Mouse (Mus musculus) liver, embryonic 14.5 days (tissue): ENCODE measurements around the gene Vmp1. TPM values are rescaled to one million over a fixed set of nuclear protein-coding genes. Genes with fewer than 3 reads are reported as not detected.

Source experiments
- ATAC-seq: fragments of 200-750 bp; cut with Nextera tagmentation; 2 replicates; pipeline ENCODE4 v1.8.0; 2017; ENCODE audit warnings: moderate number of reproducible peaks, mild to moderate bottlenecking, moderate library complexity; ENCODE audit not compliant: insufficient read depth
- DNase-seq, 3 experiments: peaks; one replicate each; pipeline ENCODE4 v3.0.0-alpha.2; 2012 to 2013; ENCODE audit warnings: low read depth in 3 of 3, low spot score in 3 of 3
- H3K27ac ChIP-seq: fragments of 300-500 bp; sonication (generic); 2 replicates; pipeline ENCODE4 v1.5.1; 2014; ENCODE audit warnings: moderate library complexity, mild to moderate bottlenecking, control low read depth, inconsistent platforms
- H3K27me3 ChIP-seq: fragments of 300-500 bp; sonication (generic); 2 replicates; pipeline ENCODE4 v1.6.1; 2014; ENCODE audit warnings: mild to moderate bottlenecking, low read length, moderate library complexity; ENCODE audit not compliant: control insufficient read depth, insufficient read depth
- H3K36me3 ChIP-seq: fragments of 300-500 bp; sonication (generic); replicated peaks from 2 replicates; pipeline ENCODE4 v1.6.1; 2014; ENCODE audit warnings: low read depth; ENCODE audit not compliant: control insufficient read depth, insufficient read depth
- H3K4me1 ChIP-seq, 2 experiments: fragments of 200-500 bp in 1 of 2; fragments of 300-500 bp in 1 of 2; sonication (generic) in 1 of 2; replicated peaks; 2 replicates each; pipeline ENCODE4 v1.6.1; 2012 to 2014; ENCODE audit warnings: antibody characterized with exemption in 1 of 2, inconsistent platforms in 1 of 2, low read length in 1 of 2; ENCODE audit not compliant: control insufficient read depth in 2 of 2, insufficient read depth in 2 of 2
- H3K4me2 ChIP-seq: fragments of 300-500 bp; sonication (generic); 2 replicates; pipeline ENCODE4 v1.6.1; 2014; ENCODE audit warnings: low read depth, mild to moderate bottlenecking, control low read depth, moderate library complexity
- H3K4me3 ChIP-seq, 2 experiments: fragments of 200-500 bp in 1 of 2; fragments of 300-500 bp in 1 of 2; sonication (generic) in 1 of 2; 2 replicates each; pipeline ENCODE4 v1.5.1; 2012 to 2014; ENCODE audit warnings: low read depth in 2 of 2, low read length in 2 of 2, mild to moderate bottlenecking in 2 of 2, control low read depth in 1 of 2, inconsistent platforms in 1 of 2, moderate library complexity in 1 of 2; ENCODE audit not compliant: insufficient read depth in 1 of 2
- H3K9ac ChIP-seq: fragments of 300-500 bp; sonication (generic); replicated peaks from 2 replicates; pipeline ENCODE4 v1.6.1; 2014; ENCODE audit warnings: mild to moderate bottlenecking, control low read depth, moderate library complexity
- H3K9me3 ChIP-seq: fragments of 300-500 bp; sonication (generic); 2 replicates; pipeline ENCODE4 v1.6.1; 2016; ENCODE audit warnings: low read length, mixed read lengths; ENCODE audit not compliant: control insufficient read depth
- CTCF ChIP-seq: IDR thresholded peaks from 2 replicates; pipeline ENCODE4 v1.5.1; 2016; ENCODE audit warnings: antibody characterized with exemption, low read depth, control low read depth
- EP300 ChIP-seq: IDR thresholded peaks from 2 replicates; pipeline ENCODE4 v1.6.1; 2016; ENCODE audit warnings: antibody characterized with exemption, low read depth
- WGBS: fragments of 180-500 bp; shearing (Covaris S2); extraction: QIAGEN DNeasy Blood & Tissue Kit; methylation state at CpG from one replicate; pipeline ENCODE4 v1.1.7; 2014; ENCODE audit not compliant: insufficient replicate concordance; 5-methylcytosine and 5-hydroxymethylcytosine counted together
- polyA plus RNA-seq, 2 experiments: library from polyadenylated mRNA; depleted of rRNA in 1 of 2; stranded (reverse) in 1 of 2; unstranded in 1 of 2; fragments of >200 nt; fragmentation: Nextera tagmentation in 1 of 2; extraction: Ambion mirVana in 1 of 2; gene quantifications; 2 replicates each; pipeline versions ENCODE4 v1.2.1 to v1.2.3; 2012 to 2014

The Vmp1 gene
- polyA plus RNA-seq, 2 experiments, result 33.1 to 94.2 TPM

DNA sequence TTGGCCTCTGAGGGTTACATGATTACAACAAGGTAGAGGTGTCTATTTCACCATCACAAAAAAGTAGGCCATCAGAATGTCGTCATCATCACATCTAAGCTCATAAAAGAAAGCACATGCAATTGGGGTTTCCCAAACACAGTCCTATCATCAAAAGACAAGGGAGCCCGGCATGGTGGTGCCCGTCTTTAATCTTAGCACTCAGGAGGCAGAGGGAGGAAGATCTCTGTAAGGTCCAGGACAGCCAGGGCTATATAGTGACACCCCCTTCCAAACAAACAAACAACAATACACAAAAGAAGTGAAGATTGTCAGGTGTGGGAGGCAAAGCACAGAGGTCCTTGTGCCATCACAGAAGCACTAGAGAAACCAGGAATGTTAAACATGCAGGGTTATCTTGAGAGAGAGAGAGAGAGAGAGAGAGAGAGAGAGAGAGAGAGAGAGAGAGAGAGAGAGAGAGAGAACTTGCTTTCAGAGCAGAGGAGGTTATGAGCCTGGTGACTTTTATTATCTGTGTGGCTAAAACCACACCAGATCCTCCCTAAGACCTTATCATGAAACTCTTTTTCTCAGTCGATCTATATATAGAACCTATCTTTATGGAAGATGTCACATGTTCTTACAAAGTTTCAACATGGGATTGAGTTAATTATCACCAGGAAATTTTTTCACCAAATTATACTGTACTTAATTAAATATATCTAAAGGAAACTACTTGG is 26.6 kb downstream of the Vmp1 start:
- peak; percentile 72 for ATAC-seq
- Histone ChIP-seq H3K9me3 (no peaks in the 10 kb centered on the region), H3K4me2 (peak overlapping the region; percentile 49), H3K27ac (peak overlapping the region; percentile 79), H3K9ac (peak overlapping the region; percentile 39), H3K36me3 (peaks cover 27% of the 10 kb centered on the region), H3K4me3 (no peak overlapping the region), H3K4me1 (peaks cover 20 to 24% of the 10 kb centered on the region in 2 experiments), H3K27me3 (no peaks in the 10 kb centered on the region)
- peak in 1 of 3 experiments; percentile 39 for DNase-seq
- TF ChIP-seq CTCF (no peak), EP300 (peak; percentile 41)
- WGBS, result 31% methylated on average over 4 of the region's 4 CpGs

DNA sequence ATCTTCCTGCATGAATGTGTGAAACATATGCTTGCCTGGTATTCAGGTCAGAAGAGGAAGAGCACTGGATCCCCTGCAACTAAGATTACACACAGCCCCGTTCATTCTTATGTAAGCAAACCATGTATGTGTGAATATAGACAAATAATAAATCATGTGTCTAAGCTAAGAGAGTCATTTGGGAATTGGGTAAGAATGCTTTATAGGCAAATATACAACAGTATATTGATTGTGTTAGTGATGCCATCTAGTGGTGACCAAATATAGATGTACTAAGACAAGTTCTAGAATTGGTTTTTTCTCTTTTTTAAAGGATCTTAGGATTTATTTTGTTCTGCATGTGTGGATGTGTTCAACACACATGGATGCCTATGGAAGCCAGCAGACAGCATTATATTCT is 28.0 kb downstream of the Vmp1 start:
- H3K36me3 ChIP-seq, result peaks cover 14% of the 10 kb centered on the region
- no peaks in the 10 kb centered on the region for H3K27me3 ChIP-seq
- no peaks in the 10 kb centered on the region for H3K9me3 ChIP-seq
- no peak overlapping the region for H3K9ac ChIP-seq
- H3K4me3 ChIP-seq, result no peak overlapping the region
- H3K4me1 ChIP-seq, result peaks cover 20 to 22% of the 10 kb centered on the region in 2 experiments
- no peak for DNase-seq
- H3K27ac ChIP-seq, result no peak overlapping the region
- ATAC-seq, result no peak
- TF ChIP-seq EP300, result no peak
- TF ChIP-seq CTCF, result peak; percentile 59; the same call in 1 of the 2 replicates
- no peak overlapping the region for H3K4me2 ChIP-seq
- 37% methylated on average over 1 of the region's 1 CpGs for WGBS

DNA sequence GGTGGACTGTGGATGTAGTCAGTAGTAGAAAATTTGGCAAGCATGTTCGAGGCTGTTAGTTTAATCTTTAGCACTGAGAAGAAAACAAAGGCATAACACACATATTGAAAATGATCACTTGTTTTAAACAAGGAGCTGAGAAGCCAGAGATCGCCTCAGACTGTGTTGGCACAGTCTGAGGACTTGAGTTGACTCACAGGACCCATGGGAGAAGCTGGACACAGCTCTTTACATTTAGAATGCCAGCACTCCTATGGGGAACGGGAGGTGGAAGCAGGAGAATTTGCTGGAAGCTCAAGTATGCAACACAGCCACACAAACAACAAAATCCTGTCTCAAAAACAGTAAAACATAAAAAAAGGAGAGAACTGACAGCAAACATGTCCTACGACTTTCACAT is 29.5 kb downstream of the Vmp1 start:
- H3K4me2 ChIP-seq, result no peak overlapping the region
- no peak for DNase-seq
- no peaks in the 10 kb centered on the region for H3K27me3 ChIP-seq
- ATAC-seq, result no peak
- H3K36me3 ChIP-seq, result peaks cover 11% of the 10 kb centered on the region
- TF ChIP-seq EP300, result no peak
- no peak for TF ChIP-seq CTCF
- no peak overlapping the region for H3K4me3 ChIP-seq
- WGBS, result 78% methylated on average over 4 of the region's 4 CpGs
- no peak overlapping the region for H3K27ac ChIP-seq
- no peak overlapping the region for H3K9ac ChIP-seq
- H3K9me3 ChIP-seq, result no peaks in the 10 kb centered on the region
- peaks cover 20 to 22% of the 10 kb centered on the region in 2 experiments for H3K4me1 ChIP-seq

DNA sequence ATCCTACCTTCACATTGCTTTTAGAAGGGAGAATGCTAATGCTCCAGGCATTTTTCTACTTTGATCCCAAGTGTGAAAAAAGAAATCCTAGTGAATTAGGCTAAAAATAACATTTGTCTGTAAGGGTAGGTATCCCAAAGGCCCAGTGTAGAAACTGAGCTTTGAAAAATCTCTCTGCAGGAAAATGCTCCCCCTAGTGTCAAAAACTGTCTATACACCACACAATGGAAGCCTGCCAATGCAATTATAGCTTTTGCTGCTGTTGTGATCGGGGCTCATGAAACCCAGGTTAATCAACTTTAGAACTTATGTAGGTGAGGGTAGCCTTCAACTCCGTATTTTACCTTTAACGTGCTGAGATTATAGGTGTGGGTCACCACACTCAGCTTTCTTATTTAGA is 30.2 kb downstream of the Vmp1 start:
- no peak for ATAC-seq
- no peaks in the 10 kb centered on the region for H3K9me3 ChIP-seq
- H3K27ac ChIP-seq, result no peak overlapping the region
- no peak overlapping the region for H3K4me2 ChIP-seq
- no peak overlapping the region for H3K4me3 ChIP-seq
- TF ChIP-seq EP300, result peak; percentile 33; the same call in 1 of the 2 replicates
- peak; percentile 75 for TF ChIP-seq CTCF
- no peak overlapping the region for H3K9ac ChIP-seq
- WGBS, result 28% methylated on average over 3 of the region's 3 CpGs
- H3K36me3 ChIP-seq, result peaks cover 6% of the 10 kb centered on the region
- peak in 2 of 3 experiments; percentile 41 to 57 for DNase-seq
- H3K4me1 ChIP-seq, result peaks cover 19% of the 10 kb centered on the region in 2 experiments
- H3K27me3 ChIP-seq, result no peaks in the 10 kb centered on the region

DNA sequence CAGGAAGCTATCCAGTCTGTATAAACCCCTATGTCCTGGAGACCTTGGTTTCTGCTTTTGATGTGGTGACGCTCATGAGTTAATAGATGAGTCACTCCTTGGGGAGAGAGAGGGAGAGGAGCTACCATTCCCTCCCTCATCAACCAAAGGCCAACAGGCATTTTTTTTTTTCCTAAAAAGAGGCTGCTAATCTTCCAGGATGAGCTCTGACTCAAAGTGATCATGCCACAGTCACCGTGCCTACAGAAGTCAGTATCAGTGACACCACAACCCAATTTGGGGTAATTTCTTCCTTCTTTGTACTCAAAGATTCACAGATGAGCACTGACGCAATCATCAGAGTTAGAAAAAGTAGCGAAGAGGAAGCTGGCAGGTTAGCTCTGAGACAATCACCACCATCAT is 31.1 kb downstream of the Vmp1 start:
- TF ChIP-seq EP300 (no peak), CTCF (no peak)
- Histone ChIP-seq H3K9me3 (no peaks in the 10 kb centered on the region), H3K36me3 (peaks cover 5% of the 10 kb centered on the region), H3K4me2 (no peak overlapping the region), H3K4me1 (peaks cover 14 to 15% of the 10 kb centered on the region in 2 experiments), H3K27ac (no peak overlapping the region), H3K27me3 (no peaks in the 10 kb centered on the region), H3K4me3 (no peak overlapping the region), H3K9ac (no peak overlapping the region)
- ATAC-seq, result no peak
- WGBS, result 65% methylated on average over 4 of the region's 4 CpGs
- DNase-seq, result no peak
